Mouse (Mus musculus): ENCODE results near the gene Kif3c. TPM values are rescaled to one million over a fixed set of nuclear protein-coding genes. Genes with fewer than 3 reads are reported as not detected.

Gene Kif3c
- total and polyA plus RNA-seq, 3 experiments, result 3.5 to 5.9 (median 5.5) TPM

DNA sequence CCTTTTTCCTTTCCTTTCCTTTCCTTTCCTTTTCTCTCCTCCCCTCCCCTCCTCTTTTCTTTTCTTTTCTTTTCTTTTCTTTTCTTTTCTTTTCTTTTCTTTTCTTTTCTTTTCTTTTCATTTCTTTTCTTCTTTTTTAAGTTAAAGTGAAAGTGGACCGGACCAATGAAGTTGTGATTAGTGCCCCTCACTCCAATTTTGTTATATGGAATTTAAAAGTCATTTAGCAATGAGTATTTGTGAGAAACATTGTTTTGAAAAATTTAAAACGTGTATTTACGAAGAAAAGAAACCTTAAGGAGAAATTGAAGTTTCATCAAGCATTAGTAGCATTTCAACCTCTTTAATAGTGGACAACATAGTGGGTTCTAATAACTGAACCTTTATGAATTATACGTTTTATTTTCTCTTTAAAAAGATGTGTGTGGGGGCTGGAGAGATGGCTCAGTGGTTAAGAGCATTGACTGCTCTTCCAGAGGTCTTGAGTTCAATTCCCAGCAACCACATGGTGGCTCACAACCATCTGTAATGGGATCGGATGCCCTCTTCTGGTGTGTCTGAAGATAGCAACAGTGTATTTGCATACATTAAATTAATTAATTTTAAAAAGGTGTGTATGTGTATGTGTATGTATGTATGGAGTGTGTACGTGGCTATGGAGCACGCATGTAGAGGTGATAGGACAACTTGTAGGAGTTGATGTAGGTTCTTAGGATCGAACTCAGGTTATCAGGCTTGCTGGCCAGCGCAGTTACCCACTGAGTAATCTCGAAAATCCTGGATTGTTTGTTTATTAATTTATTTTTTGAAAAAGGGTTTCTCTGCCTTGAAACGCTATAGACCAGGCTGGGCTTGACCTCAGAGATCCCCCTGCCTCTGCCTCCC lies 63.2 kb downstream of the Kif3c start:
- Histone ChIP-seq H3K79me2 (replicated peaks; ENCODE audit: control insufficient read depth, extremely low read depth, insufficient read depth, poor library complexity, severe bottlenecking) (peaks cover 75% of the 10 kb centered on the region), H3K9ac (ENCODE audit: insufficient read depth, low read depth) (peak overlapping the region; percentile 63), H3K4me1 (ENCODE audit: control insufficient read depth in 1 of 2, insufficient read depth in 2 of 2) (peaks cover 7 to 30% of the 10 kb centered on the region in 2 experiments), H3K27ac (ENCODE audit: insufficient read depth, low read depth) (no peak overlapping the region; the same call in 1 of the 2 replicates), H3K9me3 (replicated peaks; ENCODE audit: low read length) (no peaks in the 10 kb centered on the region), H3K36me3 (replicated peaks in 1 of 2; ENCODE audit: control insufficient read depth in 1 of 2, insufficient read depth in 1 of 2, low read length in 1 of 2) (peaks cover 4 to 13% of the 10 kb centered on the region in 2 experiments), H3K27me3 (replicated peaks) (no peaks in the 10 kb centered on the region), H3K4me2 (ENCODE audit: insufficient read depth, low read depth, poor library complexity, severe bottlenecking) (peak overlapping the region; percentile 80), H3K4me3 (replicated peaks in 1 of 3; ENCODE audit: low read depth in 2 of 3, low read length in 2 of 3, poor library complexity in 1 of 3) (peak overlapping the region; percentile 73 to 99 (median 78))
- dilution Hi-C loops (cut with MboI; ENCODE audit: extremely low pct_ligation_motif_present, extremely low pct_unique_long_range_greater_than_20kb, low sequenced_read_pairs) (no loop called here), in situ Hi-C loops (cut with MboI; ENCODE audit: low pct_ligation_motif_present, low pct_unique_long_range_greater_than_20kb, low sequenced_read_pairs) (no loop called here)
- TF ChIP-seq MXI1 (IDR thresholded peaks at IDR 0.05; ENCODE audit: low read depth, low read length), result no peak
- no peak for TF ChIP-seq ZKSCAN1 (IDR thresholded peaks at IDR 0.05; ENCODE audit: borderline replicate concordance, low read depth, low read length)
- no peak for TF ChIP-seq PAX5 (IDR thresholded peaks at IDR 0.05; ENCODE audit: low read length)
- no peak for TF ChIP-seq GABPA (IDR thresholded peaks at IDR 0.05; ENCODE audit: insufficient replicate concordance, low read depth, low read length)
- TF ChIP-seq TCF12 (IDR thresholded peaks at IDR 0.05; ENCODE audit: low read depth, low read length), result no peak
- 0 out of 2 replicates have a peak, but pooled peaks have one; percentile 3 for TF ChIP-seq ETS1 (conservative IDR thresholded peaks at IDR 0.05; ENCODE audit: low read depth, low read length)
- no peak for TF ChIP-seq BHLHE40 (IDR thresholded peaks at IDR 0.05; ENCODE audit: low read depth, low read length)
- TF ChIP-seq UBTF (IDR thresholded peaks at IDR 0.05; ENCODE audit: low read depth, low read length), result no peak
- TF ChIP-seq HCFC1 (IDR thresholded peaks at IDR 0.05; ENCODE audit: low read depth, low read length), result no peak
- TF ChIP-seq RCOR1 (conservative IDR thresholded peaks at IDR 0.05; ENCODE audit: low read depth, low read length), result no peak
- TF ChIP-seq MAZ (IDR thresholded peaks at IDR 0.05; ENCODE audit: low read depth, low read length), result no peak
- TF ChIP-seq POLR2A (IDR thresholded peaks at IDR 0.05; ENCODE audit: low read depth, low read length), result no peak
- no peak for TF ChIP-seq SMC3 (IDR thresholded peaks at IDR 0.05; ENCODE audit: low read depth, low read length)
- TF ChIP-seq ZMIZ1 (IDR thresholded peaks at IDR 0.05; ENCODE audit: low read depth, low read length), result no peak
- TF ChIP-seq CTCF (conservative IDR thresholded peaks at IDR 0.05 in 1 of 2, IDR thresholded peaks at IDR 0.05 in 1 of 2; ENCODE audit: low read depth in 2 of 2, low read length in 2 of 2), result peak in 1 of 2 experiments; percentile 48; a peak in 2 of 4 replicates
- TF ChIP-seq JUND (conservative IDR thresholded peaks at IDR 0.05; ENCODE audit: low read depth, low read length), result no peak
- TF ChIP-seq ELF1 (IDR thresholded peaks at IDR 0.05; ENCODE audit: low read depth, low read length), result no peak
- TF ChIP-seq CHD1 (IDR thresholded peaks at IDR 0.05; ENCODE audit: low read depth, low read length), result peak; percentile 94
- no peak for TF ChIP-seq USF1 (IDR thresholded peaks at IDR 0.05; ENCODE audit: low read depth, low read length)
- TF ChIP-seq NRF1 (IDR thresholded peaks at IDR 0.05; ENCODE audit: low read depth, low read length), result no peak
- TF ChIP-seq IRF4 (IDR thresholded peaks at IDR 0.05; ENCODE audit: low read depth, low read length), result 0 out of 2 replicates have a peak, but pooled peaks have one; percentile 2
- no peak for TF ChIP-seq MAX (IDR thresholded peaks at IDR 0.05; ENCODE audit: low read length)
- 0 out of 2 replicates have a peak, but pooled peaks have one; percentile 47 for TF ChIP-seq MYC (IDR thresholded peaks at IDR 0.05; ENCODE audit: low read depth, low read length)
- no peak for DNase-seq (ENCODE audit: extremely low read depth)

All from CH12.LX (cell line).